Mouse (Mus musculus): ENCODE measurements around the gene Fam189b.

DNA sequence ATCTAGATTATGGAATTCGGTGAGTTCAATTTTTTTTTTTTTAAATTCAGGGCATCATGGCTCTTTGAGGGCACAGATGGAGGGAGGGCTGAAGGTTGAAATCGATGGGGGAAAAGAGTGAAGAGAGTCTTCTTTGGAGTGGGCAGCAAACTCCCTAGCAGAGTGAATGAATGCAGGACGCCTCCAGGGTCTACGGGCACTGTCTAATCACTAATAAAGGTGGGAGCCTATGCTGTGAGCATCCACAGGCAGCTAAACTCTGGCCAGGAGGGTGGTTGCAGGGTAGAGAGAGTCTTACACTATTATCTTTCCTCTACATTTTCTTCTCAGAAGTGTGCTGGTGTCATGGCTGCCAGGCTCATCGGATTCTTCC lies 20.2 kb downstream of the Fam189b start:
- TF ChIP-seq CTCF (IDR thresholded peaks at IDR 0.05; ENCODE audit: extremely low read depth, insufficient read length, insufficient replicate concordance, low read depth, low read length) (no peak), POLR2A (IDR thresholded peaks at IDR 0.05; ENCODE audit: low read depth, low read length) (no peak)

Data from small intestine, adult 2 months (tissue).